Comparison of ENCODE assay signal across 1 mouse cellular context in the genomic region with DNA sequence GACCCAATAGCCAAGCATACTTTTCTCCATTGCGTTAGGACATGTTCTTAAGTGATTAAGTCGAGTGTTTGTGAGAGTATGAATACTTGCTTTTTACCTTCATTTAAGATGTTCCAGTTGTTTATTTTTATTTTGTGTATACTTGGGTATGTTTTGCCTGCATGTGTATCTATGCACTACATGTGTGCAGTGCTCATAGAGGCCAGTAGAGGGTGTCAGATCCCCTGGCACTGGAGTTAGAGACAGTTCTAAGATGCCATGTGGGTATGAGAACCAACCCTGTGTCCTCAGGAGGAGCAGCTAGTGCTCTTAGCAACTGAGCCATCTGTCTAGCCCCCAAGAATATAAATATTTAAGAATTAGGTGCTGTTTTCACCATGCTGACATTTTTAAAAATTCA.
TF ChIP-seq lines count a peak whose summit lies in the region.

No protein-coding gene starts in this region.

TF ChIP-seq in MEL, 35 proteins besides CTCF, POLR2A, EP300 and RAD21 (continued from another document):
- TF ChIP-seq MAZ (IDR thresholded peaks at IDR 0.05; ENCODE audit: low read depth, low read length) (no peak), HCFC1 (IDR thresholded peaks at IDR 0.05; ENCODE audit: low read depth, low read length) (no peak), TBP (IDR thresholded peaks at IDR 0.05; ENCODE audit: low read depth, low read length) (no peak), SMC3 (IDR thresholded peaks at IDR 0.05; ENCODE audit: low read depth, low read length) (peak; percentile 38), POLR2AphosphoS5 (IDR thresholded peaks at IDR 0.05; ENCODE audit: borderline replicate concordance, low read depth, low read length) (no peak), BHLHE40 (IDR thresholded peaks at IDR 0.05; ENCODE audit: borderline replicate concordance, low read depth, low read length) (no peak), ZC3H11A (IDR thresholded peaks at IDR 0.05; ENCODE audit: low read depth, low read length) (0 out of 2 replicates have a peak, but pooled peaks have one; percentile 6), USF1 (IDR thresholded peaks at IDR 0.05; ENCODE audit: low read depth, low read length) (no peak), USF2 (IDR thresholded peaks at IDR 0.05; ENCODE audit: borderline replicate concordance in 1 of 2, insufficient read depth in 1 of 2, low read depth in 1 of 2, low read length in 2 of 2) (no peak)
